ENCODE assay signal across 29 mouse cellular contexts in genomic region chr7:65500746-65501145, GRCm38 (mm10). TPM values are rescaled to one million over a fixed set of nuclear protein-coding genes. Genes with fewer than 3 reads are reported as not detected.
DNase-seq lines count a peak whose midpoint lies in the region; ATAC-seq and TF ChIP-seq lines count a peak whose summit lies in the region.
"Had no signal": no experiment of that assay in that cellular context is flagged by ENCODE, and none has a peak within 500 bp of the region (broad histone marks: within the 10 kb centered on the region; RNA-seq: fewer than 3 reads in every experiment).

No protein-coding gene starts in this region.

- peaks cover 7% of the 10 kb centered on the region; the same call in 1 of the 2 replicates for H3K4me1 ChIP-seq in heart, embryonic 12.5 days (replicated peaks)
- H3K4me1 ChIP-seq: embryonic facial prominence, embryonic 12.5 days; embryonic facial prominence, embryonic 15.5 days; forebrain, embryonic 15.5 days had no signal

- ATAC-seq in heart, embryonic 12.5 days (ENCODE audit: insufficient number of reproducible peaks, low FRiP score), result no peak
- no peak for ATAC-seq in inflammation-experienced regulatory T-cells, adult 6 months
- ATAC-seq: forebrain, embryonic 15.5 days; hindbrain, postnatal 0 days; Patski had no signal

- H3K4me2 ChIP-seq in heart, embryonic 12.5 days, result no peak overlapping the region
- H3K4me2 ChIP-seq: embryonic facial prominence, embryonic 12.5 days; embryonic facial prominence, embryonic 15.5 days; forebrain, embryonic 15.5 days; heart, embryonic 13.5 days; hindbrain, embryonic 14.5 days had no signal

- 46% methylated on average over 7 of the region's 7 CpGs for WGBS in heart, embryonic 12.5 days

- peak; percentile 80 for DNase-seq in heart, adult 11 months
- no peak for DNase-seq in layer of hippocampus, adult 2 months (ENCODE audit: low spot score in 2 of 2)
- DNase-seq in layer of hippocampus, postnatal 10 days (ENCODE audit: low spot score in 2 of 2), result no peak
- DNase-seq in left cerebral cortex, adult 2 months (ENCODE audit: extremely low spot score in 1 of 2, low spot score in 2 of 2), result no peak
- DNase-seq in left cerebral cortex, postnatal 4 days, result no peak
- peak; percentile 51 for DNase-seq in brain, adult 2 months (ENCODE audit: low read depth, low spot score)
- DNase-seq: adrenal gland, postnatal 10 days; adrenal gland, postnatal 36 days; B cell, adult 2 months; cerebellum, adult 11 months; cerebellum, adult 2 months; cerebellum, adult 9-11 months; cerebellum, postnatal 25 days; gastrocnemius, adult 2 months; gastrocnemius, postnatal 14 days; heart, adult 18-20 months; heart, postnatal 14 days; heart, postnatal 4 days had no signal

- H3K9me3 ChIP-seq in heart, embryonic 12.5 days (replicated peaks), result no peaks in the 10 kb centered on the region; the same call in 1 of the 2 replicates
- H3K9me3 ChIP-seq: embryonic facial prominence, embryonic 12.5 days; embryonic facial prominence, embryonic 15.5 days; forebrain, embryonic 15.5 days; G1E; heart, embryonic 13.5 days had no signal

- no peak overlapping the region for H3K4me3 ChIP-seq in heart, embryonic 12.5 days
- H3K4me3 ChIP-seq in layer of hippocampus, adult 2 months, result no peak overlapping the region; the same call in 1 of the 2 replicates
- H3K4me3 ChIP-seq in left cerebral cortex, adult 2 months, result no peak overlapping the region
- H3K4me3 ChIP-seq: embryonic facial prominence, embryonic 12.5 days; embryonic facial prominence, embryonic 15.5 days; forebrain, embryonic 15.5 days; gastrocnemius, adult 2 months; heart, embryonic 13.5 days had no signal

- H3K9ac ChIP-seq in heart, embryonic 12.5 days, result no peak overlapping the region
- H3K9ac ChIP-seq: embryonic facial prominence, embryonic 12.5 days; embryonic facial prominence, embryonic 15.5 days; forebrain, embryonic 15.5 days; heart, embryonic 13.5 days; hindbrain, embryonic 14.5 days had no signal

- intact Hi-C loops in left cerebral cortex, adult 2 months (cut with DNase I), result loop anchor here (2.0 kb wide), 1 partner anchor 182 kb away; no protein-coding TSS in a partner anchor
- intact Hi-C loops in left cerebral cortex, postnatal 4 days (cut with DNase I), result loop anchor here (5.0 kb wide), 1 partner anchor 183 kb away; no protein-coding TSS in a partner anchor

- no peaks in the 10 kb centered on the region for H3K27me3 ChIP-seq in heart, embryonic 12.5 days (replicated peaks)
- H3K27me3 ChIP-seq: embryonic facial prominence, embryonic 12.5 days; embryonic facial prominence, embryonic 15.5 days; forebrain, embryonic 15.5 days; heart, embryonic 13.5 days; Patski had no signal

- no peak overlapping the region for H3K27ac ChIP-seq in heart, embryonic 12.5 days (ENCODE audit: poor library complexity, severe bottlenecking)
- H3K27ac ChIP-seq in layer of hippocampus, adult 2 months, result peak overlapping the region; percentile 84
- H3K27ac ChIP-seq in left cerebral cortex, adult 2 months, result peak overlapping the region; percentile 78
- H3K27ac ChIP-seq: embryonic facial prominence, embryonic 12.5 days; embryonic facial prominence, embryonic 15.5 days; forebrain, embryonic 15.5 days; gastrocnemius, adult 2 months; heart, embryonic 13.5 days; hindbrain, embryonic 14.5 days; hindbrain, postnatal 0 days had no signal

- no peak for TF ChIP-seq CTCF in layer of hippocampus, adult 2 months (conservative IDR thresholded peaks at IDR 0.05)
- TF ChIP-seq CTCF in left cerebral cortex, adult 2 months (IDR thresholded peaks at IDR 0.05), result no peak

- no peaks in the 10 kb centered on the region for H3K36me3 ChIP-seq in heart, embryonic 12.5 days
- H3K36me3 ChIP-seq: embryonic facial prominence, embryonic 12.5 days; embryonic facial prominence, embryonic 15.5 days; forebrain, embryonic 15.5 days; G1E; heart, embryonic 13.5 days had no signal

RNA-seq across cellular contexts. Expression of gene Tjp1, which starts 26.8 kb away (rescaled TPM):
- 35.5 and 41.4 TPM in 2 replicates for polyA plus RNA-seq in heart, embryonic 12.5 days (2016; fragmentation: Nextera tagmentation; extraction: Ambion mirVana)
- 100 to 1,000 TPM; 141 to 174 TPM for total RNA-seq in layer of hippocampus, adult 2 months (2021)
- 100 to 1,000 TPM; 113 to 118 TPM for total RNA-seq in layer of hippocampus, postnatal 10 days (2021)
- total RNA-seq in left cerebral cortex, adult 2 months (2021), result 100 to 1,000 TPM; 148 to 153 TPM
- 100 to 1,000 TPM; 101 to 110 TPM for total RNA-seq in left cerebral cortex, postnatal 4 days (2021)
- not detected for polyA plus RNA-seq in inflammation-experienced regulatory T-cells, adult 6 months (2017; shearing (Covaris generic))
- total RNA-seq: CH12.LX had no signal

Comparison
In these comparisons a context has a peak if more than half of its experiments do, and no peak if none do; other contexts are left out.
1. DNase-seq: peak in heart, adult 11 months (single experiment) and brain, adult 2 months (single experiment); none in layer of hippocampus, adult 2 months (0 of 2), layer of hippocampus, postnatal 10 days (0 of 2), left cerebral cortex, adult 2 months (0 of 2) and left cerebral cortex, postnatal 4 days (single experiment).